Mouse (Mus musculus) erythroblast, embryonic 14.5 days (primary cell): ENCODE data around the gene Prrt1. TPM values are rescaled to one million over a fixed set of nuclear protein-coding genes. Genes with fewer than 3 reads are reported as not detected.

ENCODE experiments used
- H3K27me3 ChIP-seq: 2 replicates; pipeline ENCODE4 v1.6.1; 2012; ENCODE audit warnings: inconsistent platforms; ENCODE audit not compliant: control insufficient read depth
- H3K36me3 ChIP-seq: 2 replicates; pipeline ENCODE4 v1.6.1; 2012; ENCODE audit warnings: mild to moderate bottlenecking, inconsistent platforms; ENCODE audit not compliant: control insufficient read depth
- H3K4me1 ChIP-seq: 2 replicates; pipeline ENCODE4 v1.6.1; 2012; ENCODE audit warnings: inconsistent platforms; ENCODE audit not compliant: control insufficient read depth
- H3K4me3 ChIP-seq: replicated peaks from 2 replicates; pipeline ENCODE3; 2012; ENCODE audit warnings: moderate library complexity, mild to moderate bottlenecking, inconsistent platforms
- H3K9me3 ChIP-seq: 2 replicates; pipeline ENCODE4 v1.6.1; 2012; ENCODE audit warnings: low read length, inconsistent platforms, mixed read lengths; ENCODE audit not compliant: control insufficient read depth
- GATA1 ChIP-seq: IDR thresholded peaks from 2 replicates; pipeline ENCODE4 v1.6.1; 2012; ENCODE audit warnings: low read length, inconsistent platforms, mixed read lengths
- TAL1 ChIP-seq: IDR thresholded peaks from 3 replicates; pipeline ENCODE4 v1.6.1; 2012; ENCODE audit warnings: low read length, inconsistent platforms, mixed read lengths
- polyA plus RNA-seq: library from polyadenylated mRNA; stranded (reverse); fragments of >175 nt; gene quantifications from 2 replicates; pipeline ENCODE4 v1.2.3, GENCODE M21; 2012

The Prrt1 gene
- polyA plus RNA-seq, 1 experiment: not detected

GRCm38 (mm10) chr17:34644608-34645007 is 15.3 kb downstream of the Prrt1 start, which contains the start of gene Fkbpl:
Gene Fkbpl, plus strand, starts transcription at chr17:34644764.
- Histone ChIP-seq H3K27me3 (peaks cover 21% of the 10 kb centered on the region), H3K4me1 (peaks cover 41% of the 10 kb centered on the region), H3K36me3 (peaks cover 14% of the 10 kb centered on the region), H3K4me3 (peak within 1 kb of the TSS; percentile 87), H3K9me3 (no peaks in the 10 kb centered on the region)
- TF ChIP-seq TAL1 (no peak), GATA1 (no peak)

- TF ChIP-seq TAL1 (no peak), GATA1 (no peak)
- no peaks in the 10 kb centered on the region for H3K9me3 ChIP-seq
These were observed 16.0 kb downstream of the Prrt1 start for GRCm38 (mm10) chr17:34645256-34645829.

GRCm38 (mm10) chr17:34645831-34646511 is 16.6 kb downstream of the Prrt1 start:
- peak overlapping the region; percentile 87 for H3K4me3 ChIP-seq
- peaks cover 41% of the 10 kb centered on the region for H3K4me1 ChIP-seq
- H3K27me3 ChIP-seq: peaks cover 14% of the 10 kb centered on the region
- TF ChIP-seq TAL1 (no peak), GATA1 (no peak)
- H3K36me3 ChIP-seq: peaks cover 28% of the 10 kb centered on the region
- H3K9me3 ChIP-seq: no peaks in the 10 kb centered on the region

More at GRCm38 (mm10) chr17:34645256-34645829, 16.0 kb downstream of the Prrt1 start:
- H3K4me1 ChIP-seq: peaks cover 41% of the 10 kb centered on the region
- H3K27me3 ChIP-seq: peaks cover 17% of the 10 kb centered on the region
- peaks cover 22% of the 10 kb centered on the region for H3K36me3 ChIP-seq
- peak overlapping the region; percentile 87 for H3K4me3 ChIP-seq

- peaks cover 40% of the 10 kb centered on the region for H3K36me3 ChIP-seq
- H3K4me1 ChIP-seq: peaks cover 41% of the 10 kb centered on the region
These were observed 17.8 kb downstream of the Prrt1 start, which contains the start of gene Atf6b for GRCm38 (mm10) chr17:34646906-34647787. Gene Atf6b, plus strand, starts transcription at chr17:34647146.

GRCm38 (mm10) chr17:34648141-34648890 is 19.0 kb downstream of the Prrt1 start:
- H3K9me3 ChIP-seq: no peaks in the 10 kb centered on the region
- H3K36me3 ChIP-seq: peaks cover 51% of the 10 kb centered on the region
- H3K4me1 ChIP-seq: peaks cover 41% of the 10 kb centered on the region
- H3K4me3 ChIP-seq: peak overlapping the region; percentile 87
- no peaks in the 10 kb centered on the region for H3K27me3 ChIP-seq
- TF ChIP-seq GATA1 (no peak), TAL1 (no peak)

More at GRCm38 (mm10) chr17:34646906-34647787, 17.8 kb downstream of the Prrt1 start, which contains the start of gene Atf6b:
- no peaks in the 10 kb centered on the region for H3K9me3 ChIP-seq
- no peak for TF ChIP-seq TAL1
- TF ChIP-seq GATA1: no peak
- peak within 1 kb of the TSS; percentile 87 for H3K4me3 ChIP-seq
- H3K27me3 ChIP-seq: peaks cover 6% of the 10 kb centered on the region

GRCm38 (mm10) chr17:34649106-34649864 is 20.0 kb downstream of the Prrt1 start:
- TF ChIP-seq TAL1 (no peak), GATA1 (no peak)
- Histone ChIP-seq H3K36me3 (peaks cover 59% of the 10 kb centered on the region), H3K27me3 (no peaks in the 10 kb centered on the region), H3K4me1 (peaks cover 40% of the 10 kb centered on the region), H3K9me3 (no peaks in the 10 kb centered on the region), H3K4me3 (no peak overlapping the region)

- no peaks in the 10 kb centered on the region for H3K27me3 ChIP-seq
- H3K36me3 ChIP-seq: peaks cover 65% of the 10 kb centered on the region
- H3K4me1 ChIP-seq: peaks cover 25% of the 10 kb centered on the region
- no peaks in the 10 kb centered on the region for H3K9me3 ChIP-seq
- no peak for TF ChIP-seq GATA1
- TF ChIP-seq TAL1: no peak
- no peak overlapping the region for H3K4me3 ChIP-seq
These were observed 21.4 kb downstream of the Prrt1 start for GRCm38 (mm10) chr17:34650781-34651180.
